Mouse (Mus musculus): ENCODE data around the gene Epb41.

Epb41 gene

GRCm38 (mm10) chr4:132041471-132042332 is 33.4 kb downstream of the Epb41 start:
- DNase-seq, result no peak

GRCm38 (mm10) chr4:132039975-132040645 is 35.0 kb downstream of the Epb41 start:
- DNase-seq, result peak; percentile 67

- DNase-seq, result peak; percentile 52
Measured at GRCm38 (mm10) chr4:132039521-132039920, 35.6 kb downstream of the Epb41 start.

DNA sequence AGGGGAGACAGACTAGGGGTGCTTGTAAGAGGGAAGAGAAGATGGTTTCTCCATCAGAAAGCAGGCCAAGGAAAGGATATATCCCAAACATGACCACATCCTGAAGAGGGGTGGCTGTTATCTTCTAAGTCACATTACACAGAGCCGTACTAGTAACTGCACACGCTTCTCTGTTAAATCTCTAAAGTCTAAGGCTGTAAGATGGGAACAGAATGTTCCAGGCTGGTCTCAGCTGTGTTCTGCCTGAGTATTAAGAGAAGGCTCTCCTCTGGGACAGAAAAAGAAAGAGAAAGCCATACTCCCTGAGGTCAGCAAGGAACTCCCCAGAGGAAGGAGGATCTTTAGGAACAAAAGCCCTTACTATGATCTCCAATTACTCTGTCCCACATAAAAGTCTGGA is 36.3 kb downstream of the Epb41 start:
- DNase-seq, result peak; percentile 4

DNA sequence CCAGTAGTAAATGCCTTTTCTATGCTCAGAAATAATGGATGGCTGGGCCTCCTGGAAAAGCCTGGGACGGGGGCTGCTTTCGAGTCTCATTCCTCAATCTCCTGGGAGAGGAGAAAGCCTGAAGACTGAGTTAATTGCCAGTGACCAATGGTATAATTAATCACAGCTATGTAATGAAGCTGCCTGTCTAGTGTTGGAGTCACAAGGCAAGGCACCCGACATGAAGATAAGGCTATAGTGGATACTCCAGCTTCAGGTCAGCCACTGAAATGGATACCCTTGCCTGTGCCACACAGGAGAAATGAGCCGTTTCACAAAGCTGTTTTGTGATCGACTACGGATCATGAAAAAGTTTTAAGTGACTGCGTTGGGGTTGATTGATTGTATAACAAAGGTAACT is 37.1 kb downstream of the Epb41 start:
- DNase-seq, result no peak

DNA sequence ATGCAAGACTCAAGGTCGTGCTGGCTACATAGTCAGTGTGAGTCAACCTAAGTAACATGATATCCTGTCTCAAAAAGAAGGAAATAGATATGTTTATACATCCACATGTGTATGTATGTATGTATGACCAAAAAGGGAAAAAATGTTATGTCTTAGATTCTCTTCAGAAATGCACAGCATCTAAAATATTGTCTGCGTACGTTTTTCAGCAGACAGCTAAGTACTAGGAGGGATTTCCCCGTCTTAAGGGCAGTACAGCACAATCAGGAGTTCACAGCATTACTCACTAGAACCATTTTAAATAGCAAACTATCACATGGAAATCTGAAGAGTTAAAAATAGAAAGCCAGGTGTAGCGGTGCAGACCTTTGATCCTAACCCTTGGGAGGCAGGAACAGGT is 38.0 kb downstream of the Epb41 start:
- peak; percentile 12 for DNase-seq

DNA sequence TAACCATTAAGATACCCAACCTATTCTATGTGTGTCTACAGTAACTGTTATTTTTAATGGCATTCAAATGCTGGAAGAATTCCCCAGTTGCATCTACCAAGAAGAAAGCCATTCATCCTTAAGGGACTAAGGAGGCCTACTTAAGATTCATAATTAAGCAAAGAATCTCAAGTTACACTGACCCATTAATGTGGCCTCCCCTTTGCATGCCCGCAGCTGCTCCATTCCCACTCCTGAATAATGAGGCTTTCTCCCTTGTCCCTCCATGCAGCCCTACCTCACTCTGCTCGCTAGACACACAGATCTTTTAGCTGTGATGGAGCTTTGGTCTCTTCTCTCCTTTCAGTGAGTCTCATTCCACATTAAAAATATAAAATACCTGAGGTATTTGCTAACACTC is 40.9 kb downstream of the Epb41 start:
- DNase-seq, result no peak

GRCm38 (mm10) chr4:132033183-132033582 is 41.9 kb downstream of the Epb41 start:
- DNase-seq, result peak; percentile 43

GRCm38 (mm10) chr4:132029851-132030741 is 45.0 kb downstream of the Epb41 start:
- no peak for DNase-seq

- no peak for DNase-seq
Measured at GRCm38 (mm10) chr4:132027806-132028205, 47.3 kb downstream of the Epb41 start.

- no peak for DNase-seq
Measured at GRCm38 (mm10) chr4:132027167-132027566, 48.0 kb downstream of the Epb41 start.

DNA sequence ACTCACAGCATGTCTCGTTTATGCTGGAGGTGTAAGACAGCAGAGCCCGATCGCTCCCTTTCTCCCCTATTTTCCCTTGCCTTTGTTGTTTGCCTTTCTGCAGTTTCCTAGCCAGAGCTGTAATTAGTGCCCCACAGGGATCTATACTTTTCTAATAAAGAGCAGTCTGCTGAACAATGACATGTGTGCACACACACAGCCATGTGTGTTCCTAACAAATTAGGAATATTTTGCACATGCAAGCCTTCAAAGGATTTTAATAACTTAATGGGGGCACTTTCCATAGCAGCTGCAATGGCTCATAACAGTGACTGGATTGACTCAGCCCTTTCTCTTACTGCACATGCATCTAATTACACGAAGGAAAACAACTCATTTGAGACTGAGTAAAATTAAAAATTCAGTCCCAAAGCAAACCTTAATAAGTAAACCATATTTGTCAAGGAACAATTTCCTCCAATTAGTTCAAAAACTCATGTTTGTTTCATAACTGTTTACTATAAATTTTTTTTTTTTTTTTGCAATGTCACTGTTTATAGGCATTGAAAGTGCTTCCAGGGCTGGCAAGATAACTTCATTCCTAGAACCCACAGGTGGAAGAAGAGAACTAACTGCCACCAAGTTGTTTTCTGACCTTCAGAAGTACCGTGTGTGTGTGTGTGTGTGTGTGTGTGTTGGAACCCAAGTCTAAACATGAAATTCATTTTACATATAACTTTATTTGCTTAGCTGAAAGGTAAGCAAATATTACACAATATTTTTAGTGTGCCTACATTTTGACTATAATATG is 49.2 kb downstream of the Epb41 start:
- DNase-seq, result no peak

GRCm38 (mm10) chr4:132025264-132025663 is 49.9 kb downstream of the Epb41 start:
- no peak for DNase-seq

- no peak for DNase-seq
Measured at GRCm38 (mm10) chr4:132023816-132024215, 51.3 kb downstream of the Epb41 start.

GRCm38 (mm10) chr4:132022639-132023038 is 52.5 kb downstream of the Epb41 start:
- peak; percentile 39 for DNase-seq

- DNase-seq, result no peak
Measured at GRCm38 (mm10) chr4:132021883-132022282, 53.2 kb downstream of the Epb41 start.

- no peak for DNase-seq
Measured at GRCm38 (mm10) chr4:132018547-132018946, 56.6 kb downstream of the Epb41 start.

- DNase-seq, result no peak
Measured at GRCm38 (mm10) chr4:132015374-132015773, 59.7 kb downstream of the Epb41 start.

DNA sequence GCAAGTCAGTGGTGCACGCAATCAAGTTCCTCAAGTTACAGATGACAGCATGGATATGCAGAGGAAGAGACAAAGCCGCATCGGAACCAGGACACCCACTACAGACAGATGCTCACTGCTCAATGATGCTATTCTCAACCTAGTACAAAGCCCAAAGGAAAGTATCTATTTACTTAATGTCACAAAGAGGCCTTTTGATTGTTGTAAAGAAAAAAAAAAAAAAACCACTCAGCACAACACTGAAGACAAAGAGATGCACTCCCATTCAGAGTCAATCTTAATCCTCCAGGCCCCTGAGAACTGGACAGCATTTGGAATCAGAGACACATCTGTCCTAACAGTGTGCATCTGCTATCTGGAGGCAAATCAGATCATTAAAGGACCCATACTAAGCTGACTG is 63.5 kb downstream of the Epb41 start:
- DNase-seq, result no peak

DNA sequence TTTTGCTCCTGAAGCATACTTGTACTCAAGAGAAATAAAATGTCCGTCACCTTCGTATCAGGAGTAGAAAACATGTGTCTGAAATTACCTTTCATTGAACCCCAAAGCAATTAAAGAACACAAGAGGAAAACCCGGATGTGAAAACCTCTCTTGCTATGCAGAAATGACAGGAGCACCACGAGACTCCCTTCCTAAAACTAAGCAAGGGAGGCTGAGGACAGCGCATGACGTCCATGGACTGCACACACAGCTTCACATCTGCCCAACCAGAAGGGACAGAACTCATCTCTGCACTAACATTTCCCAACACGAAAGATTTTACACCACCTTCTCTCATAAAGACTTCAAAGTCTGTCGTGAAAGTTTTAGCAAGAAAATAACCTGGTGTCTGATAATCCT is 64.7 kb downstream of the Epb41 start:
- DNase-seq, result no peak

DNA sequence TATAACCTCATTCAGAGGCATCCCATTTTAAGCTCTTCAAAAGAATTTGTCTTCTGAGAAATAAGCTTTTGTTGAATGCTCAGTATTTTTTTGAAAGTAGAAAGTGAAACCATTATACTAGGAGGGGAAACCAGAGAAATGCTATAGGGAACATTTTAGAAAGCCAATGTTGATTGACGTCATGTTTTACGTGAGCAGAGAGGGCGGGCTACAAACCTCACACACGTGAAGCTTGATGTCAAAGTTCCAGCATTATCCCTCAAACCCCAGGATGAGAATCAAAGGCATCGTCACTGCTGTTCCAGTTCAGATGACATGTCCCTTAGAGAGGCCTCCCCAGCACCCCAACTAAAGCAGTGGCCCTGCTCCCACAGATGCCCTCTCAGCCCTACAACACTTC is 66.9 kb downstream of the Epb41 start:
- DNase-seq, result no peak

- no peak for DNase-seq
Measured at GRCm38 (mm10) chr4:132007123-132007522, 68.0 kb downstream of the Epb41 start.

Data from thymus, postnatal 14 days (tissue).